Mouse (Mus musculus): ENCODE results near the gene Eef2k. TPM values are rescaled to one million over a fixed set of nuclear protein-coding genes. Genes with fewer than 3 reads are reported as not detected.

The Eef2k gene
- polyA plus RNA-seq, 1 experiment from 2014 or later = 10.0 TPM

GRCm38 (mm10) chr7:120867720-120868119 lies 25.1 kb downstream of the Eef2k start:
- no peak overlapping the region for H3K9ac ChIP-seq (ENCODE audit: low read length)
- no peak overlapping the region for H3K4me2 ChIP-seq (ENCODE audit: low read depth, low read length, severe bottlenecking)
- H3K9me3 ChIP-seq (ENCODE audit: control insufficient read depth, low read length) = no peaks in the 10 kb centered on the region
- H3K27me3 ChIP-seq (ENCODE audit: control insufficient read depth, insufficient read depth, low read length) = no peaks in the 10 kb centered on the region
- WGBS = 72% methylated on average over 1 of the region's 1 CpGs
- no peak overlapping the region for H3K4me3 ChIP-seq (ENCODE audit: low read depth, low read length)
- DNase-seq (ENCODE audit: low spot score) = no peak
- no peak for ATAC-seq (replicated peaks; ENCODE audit: low FRiP score)
- peaks cover 9% of the 10 kb centered on the region; the same call in 1 of the 2 replicates for H3K4me1 ChIP-seq (replicated peaks; ENCODE audit: control insufficient read depth, insufficient read depth, low read length)
- H3K36me3 ChIP-seq (ENCODE audit: control insufficient read depth, insufficient read depth, low read length) = no peaks in the 10 kb centered on the region
- no peak overlapping the region for H3K27ac ChIP-seq (ENCODE audit: low read depth, low read length)

DNA sequence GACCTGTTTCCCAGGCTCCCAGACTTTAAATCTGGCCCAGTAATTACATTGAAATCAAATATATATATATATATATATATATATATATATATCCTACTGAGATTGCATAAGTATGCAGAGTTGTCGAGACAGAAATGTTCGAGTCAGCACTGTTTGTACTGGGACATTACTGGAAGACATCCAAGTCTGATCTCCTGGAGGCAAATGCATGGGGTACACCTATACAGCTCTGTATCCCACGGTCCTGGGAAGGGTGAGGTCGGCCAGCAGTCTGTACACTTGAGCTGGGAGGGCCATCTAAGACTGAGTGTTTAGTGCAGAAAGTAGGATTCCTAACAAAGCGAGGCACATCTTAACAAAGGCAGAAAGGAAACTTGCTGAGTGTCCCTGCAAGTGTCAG lies 27.3 kb downstream of the Eef2k start:
- no peaks in the 10 kb centered on the region for H3K9me3 ChIP-seq (ENCODE audit: control insufficient read depth, low read length)
- peaks cover 4% of the 10 kb centered on the region; the same call in 1 of the 2 replicates for H3K4me1 ChIP-seq (replicated peaks; ENCODE audit: control insufficient read depth, insufficient read depth, low read length)
- H3K36me3 ChIP-seq (ENCODE audit: control insufficient read depth, insufficient read depth, low read length) = no peaks in the 10 kb centered on the region
- DNase-seq (ENCODE audit: low spot score) (no peak), ATAC-seq (replicated peaks; ENCODE audit: low FRiP score) (no peak)
- H3K4me2 ChIP-seq (ENCODE audit: low read depth, low read length, severe bottlenecking) = no peak overlapping the region
- no peak overlapping the region for H3K4me3 ChIP-seq (ENCODE audit: low read depth, low read length)
- H3K9ac ChIP-seq (ENCODE audit: low read length) = no peak overlapping the region
- no peak overlapping the region for H3K27ac ChIP-seq (ENCODE audit: low read depth, low read length)
- WGBS = 80% methylated on average over 5 of the region's 5 CpGs
- no peaks in the 10 kb centered on the region for H3K27me3 ChIP-seq (ENCODE audit: control insufficient read depth, insufficient read depth, low read length)

DNA sequence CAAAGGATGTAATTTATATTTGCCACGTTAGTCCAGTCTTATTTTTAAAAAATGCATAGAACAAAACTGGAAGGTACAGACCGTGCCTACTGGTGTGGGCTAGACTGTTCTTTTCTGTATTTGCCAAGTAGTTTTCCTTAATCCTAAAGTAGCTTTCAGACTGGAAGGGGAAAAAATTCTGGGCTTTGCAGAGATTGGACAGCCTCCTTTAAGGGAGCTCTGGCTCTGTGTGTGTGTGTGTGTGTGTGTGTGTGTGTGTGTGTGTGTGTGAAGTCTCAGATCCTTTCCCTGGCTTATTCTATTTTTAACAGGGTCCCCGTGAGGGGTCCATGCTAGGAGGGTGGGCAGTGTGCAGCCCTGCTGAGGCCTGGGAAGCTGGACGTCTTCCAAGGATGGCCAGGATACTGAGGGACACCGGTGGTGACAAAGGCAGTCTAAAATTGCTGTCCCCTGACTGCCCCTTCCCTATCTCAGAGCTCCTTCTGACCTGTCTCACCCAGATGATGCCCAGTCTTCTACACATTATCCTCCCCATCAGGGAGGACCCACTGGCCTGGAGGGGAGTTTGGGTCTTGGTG lies 27.9 kb downstream of the Eef2k start:
- ATAC-seq (replicated peaks; ENCODE audit: low FRiP score) = no peak
- H3K4me2 ChIP-seq (ENCODE audit: low read depth, low read length, severe bottlenecking) = no peak overlapping the region
- no peaks in the 10 kb centered on the region for H3K36me3 ChIP-seq (ENCODE audit: control insufficient read depth, insufficient read depth, low read length)
- no peak overlapping the region for H3K9ac ChIP-seq (ENCODE audit: low read length)
- H3K27me3 ChIP-seq (ENCODE audit: control insufficient read depth, insufficient read depth, low read length) = no peaks in the 10 kb centered on the region
- H3K27ac ChIP-seq (ENCODE audit: low read depth, low read length) = no peak overlapping the region
- no peaks in the 10 kb centered on the region; the same call in 1 of the 2 replicates for H3K4me1 ChIP-seq (replicated peaks; ENCODE audit: control insufficient read depth, insufficient read depth, low read length)
- H3K4me3 ChIP-seq (ENCODE audit: low read depth, low read length) = no peak overlapping the region
- no peaks in the 10 kb centered on the region for H3K9me3 ChIP-seq (ENCODE audit: control insufficient read depth, low read length)
- 82% methylated on average over 5 of the region's 5 CpGs for WGBS
- DNase-seq (ENCODE audit: low spot score) = no peak

DNA sequence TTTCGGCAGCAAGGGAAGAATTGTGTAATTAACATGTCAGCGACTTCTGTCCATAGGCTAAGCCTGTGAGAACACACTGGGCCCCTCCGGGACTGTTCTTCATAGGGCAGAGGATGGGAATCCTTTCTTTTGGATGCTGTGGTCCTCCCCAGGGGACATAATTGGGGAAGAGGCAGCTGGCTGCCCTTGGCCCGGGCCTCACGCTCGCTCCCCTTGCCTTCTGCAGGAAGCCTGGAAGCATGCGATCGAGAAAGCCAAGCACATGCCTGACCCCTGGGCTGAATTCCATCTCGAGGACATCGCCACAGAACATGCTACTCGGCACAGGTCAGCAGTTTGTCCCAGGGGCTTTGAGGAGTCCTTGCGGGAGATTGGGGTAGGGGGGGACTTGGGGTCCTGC lies 30.5 kb downstream of the Eef2k start:
- no peaks in the 10 kb centered on the region for H3K36me3 ChIP-seq (ENCODE audit: control insufficient read depth, insufficient read depth, low read length)
- ATAC-seq (replicated peaks; ENCODE audit: low FRiP score) (no peak), DNase-seq (ENCODE audit: low spot score) (no peak)
- no peak overlapping the region for H3K27ac ChIP-seq (ENCODE audit: low read depth, low read length)
- H3K4me2 ChIP-seq (ENCODE audit: low read depth, low read length, severe bottlenecking) = no peak overlapping the region
- H3K27me3 ChIP-seq (ENCODE audit: control insufficient read depth, insufficient read depth, low read length) = no peaks in the 10 kb centered on the region
- H3K9ac ChIP-seq (ENCODE audit: low read length) = no peak overlapping the region
- 84% methylated on average over 12 of the region's 12 CpGs for WGBS
- H3K9me3 ChIP-seq (ENCODE audit: control insufficient read depth, low read length) = no peaks in the 10 kb centered on the region
- no peak overlapping the region for H3K4me3 ChIP-seq (ENCODE audit: low read depth, low read length)
- no peaks in the 10 kb centered on the region for H3K4me1 ChIP-seq (replicated peaks; ENCODE audit: control insufficient read depth, insufficient read depth, low read length)

GRCm38 (mm10) chr7:120874021-120874420 lies 31.4 kb downstream of the Eef2k start:
- no peaks in the 10 kb centered on the region for H3K9me3 ChIP-seq (ENCODE audit: control insufficient read depth, low read length)
- H3K27ac ChIP-seq (ENCODE audit: low read depth, low read length) = no peak overlapping the region
- H3K4me2 ChIP-seq (ENCODE audit: low read depth, low read length, severe bottlenecking) = no peak overlapping the region
- H3K36me3 ChIP-seq (ENCODE audit: control insufficient read depth, insufficient read depth, low read length) = no peaks in the 10 kb centered on the region
- DNase-seq (ENCODE audit: low spot score) = no peak
- H3K27me3 ChIP-seq (ENCODE audit: control insufficient read depth, insufficient read depth, low read length) = no peaks in the 10 kb centered on the region
- no peaks in the 10 kb centered on the region for H3K4me1 ChIP-seq (replicated peaks; ENCODE audit: control insufficient read depth, insufficient read depth, low read length)
- no peak for ATAC-seq (replicated peaks; ENCODE audit: low FRiP score)
- no peak overlapping the region for H3K4me3 ChIP-seq (ENCODE audit: low read depth, low read length)
- WGBS = 93% methylated on average over 3 of the region's 3 CpGs
- H3K9ac ChIP-seq (ENCODE audit: low read length) = no peak overlapping the region

- Histone ChIP-seq H3K9ac (ENCODE audit: low read length) (no peak overlapping the region), H3K4me2 (ENCODE audit: low read depth, low read length, severe bottlenecking) (no peak overlapping the region), H3K4me1 (replicated peaks; ENCODE audit: control insufficient read depth, insufficient read depth, low read length) (no peaks in the 10 kb centered on the region), H3K4me3 (ENCODE audit: low read depth, low read length) (no peak overlapping the region), H3K27me3 (ENCODE audit: control insufficient read depth, insufficient read depth, low read length) (no peaks in the 10 kb centered on the region), H3K36me3 (ENCODE audit: control insufficient read depth, insufficient read depth, low read length) (no peaks in the 10 kb centered on the region), H3K27ac (ENCODE audit: low read depth, low read length) (no peak overlapping the region), H3K9me3 (ENCODE audit: control insufficient read depth, low read length) (no peaks in the 10 kb centered on the region)
- DNase-seq (ENCODE audit: low spot score) (no peak), ATAC-seq (replicated peaks; ENCODE audit: low FRiP score) (no peak)
- 78% methylated on average over 7 of the region's 7 CpGs for WGBS
Measured at GRCm38 (mm10) chr7:120874764-120875539, 32.3 kb downstream of the Eef2k start.

DNA sequence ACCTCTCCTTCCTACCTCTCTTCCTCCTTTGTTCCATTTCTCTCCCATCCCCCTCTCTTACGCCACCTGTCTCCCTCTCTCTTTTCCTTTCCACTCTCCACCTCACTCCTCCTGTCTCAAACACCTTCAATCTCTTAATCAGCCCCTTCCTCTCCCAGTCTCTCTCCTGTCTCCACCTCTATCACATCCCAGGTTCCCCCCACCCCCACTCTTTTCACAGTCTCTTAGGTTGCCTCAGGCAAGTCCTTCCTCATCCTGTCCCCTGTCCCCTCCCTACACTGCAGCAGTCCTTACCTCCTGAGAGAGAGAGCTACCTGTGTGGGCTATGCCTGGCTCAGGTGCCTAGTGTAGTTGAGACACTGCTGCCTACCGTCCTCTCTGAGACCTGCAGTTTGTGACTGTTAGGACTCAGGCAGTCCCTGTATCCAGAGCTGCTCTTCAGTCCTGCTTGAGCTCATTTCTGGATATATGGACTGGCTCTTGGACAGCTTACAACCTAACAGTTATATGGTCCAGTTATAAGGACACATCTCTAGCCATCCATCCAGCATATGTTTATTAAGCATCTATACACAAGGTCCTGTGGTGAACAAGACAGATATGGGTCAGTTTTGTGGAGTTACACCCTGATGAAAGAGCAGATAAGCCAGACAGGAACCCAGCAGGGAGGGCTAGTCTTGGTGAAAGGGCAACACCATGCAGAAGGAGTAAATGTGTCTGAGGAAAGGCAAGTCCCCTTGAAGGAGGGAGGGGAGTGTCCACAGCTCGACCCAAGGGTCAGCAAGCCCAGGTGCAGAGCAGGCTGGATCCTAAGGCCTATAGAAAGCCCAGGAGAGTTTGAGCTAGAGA lies 33.1 kb downstream of the Eef2k start:
- DNase-seq (ENCODE audit: low spot score) = no peak
- Histone ChIP-seq H3K36me3 (ENCODE audit: control insufficient read depth, insufficient read depth, low read length) (no peaks in the 10 kb centered on the region), H3K27me3 (ENCODE audit: control insufficient read depth, insufficient read depth, low read length) (no peaks in the 10 kb centered on the region), H3K9ac (ENCODE audit: low read length) (no peak overlapping the region), H3K9me3 (ENCODE audit: control insufficient read depth, low read length) (no peaks in the 10 kb centered on the region), H3K27ac (ENCODE audit: low read depth, low read length) (no peak overlapping the region), H3K4me3 (ENCODE audit: low read depth, low read length) (no peak overlapping the region), H3K4me1 (replicated peaks; ENCODE audit: control insufficient read depth, insufficient read depth, low read length) (no peaks in the 10 kb centered on the region), H3K4me2 (ENCODE audit: low read depth, low read length, severe bottlenecking) (no peak overlapping the region)
- no peak for ATAC-seq (replicated peaks; ENCODE audit: low FRiP score)
- WGBS = 60% methylated on average over 3 of the region's 3 CpGs

DNA sequence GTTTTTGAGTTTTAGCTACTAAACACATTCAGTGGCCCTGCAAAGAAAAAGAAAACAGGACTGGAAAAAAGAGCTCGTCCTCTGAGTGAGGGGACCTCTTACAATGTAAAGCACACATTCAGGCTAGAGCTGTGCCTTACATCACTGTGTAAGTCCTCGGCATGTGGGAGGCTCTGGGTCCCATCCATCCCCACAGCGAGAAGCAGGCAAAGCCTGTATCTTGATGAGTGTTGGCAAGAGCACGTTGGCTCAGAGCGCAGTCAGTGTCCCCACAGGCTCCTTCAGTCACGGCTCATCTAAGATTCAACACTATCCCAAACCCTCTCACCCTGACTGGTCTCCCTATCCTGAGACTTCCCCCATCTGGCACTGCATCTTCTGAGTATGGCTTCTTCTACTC lies 35.6 kb downstream of the Eef2k start:
- Histone ChIP-seq H3K4me2 (ENCODE audit: low read depth, low read length, severe bottlenecking) (no peak overlapping the region), H3K36me3 (ENCODE audit: control insufficient read depth, insufficient read depth, low read length) (no peaks in the 10 kb centered on the region), H3K9ac (ENCODE audit: low read length) (no peak overlapping the region), H3K27ac (ENCODE audit: low read depth, low read length) (no peak overlapping the region), H3K27me3 (ENCODE audit: control insufficient read depth, insufficient read depth, low read length) (no peaks in the 10 kb centered on the region), H3K9me3 (ENCODE audit: control insufficient read depth, low read length) (no peaks in the 10 kb centered on the region), H3K4me1 (replicated peaks; ENCODE audit: control insufficient read depth, insufficient read depth, low read length) (no peaks in the 10 kb centered on the region), H3K4me3 (ENCODE audit: low read depth, low read length) (no peak overlapping the region)
- no peak for ATAC-seq (replicated peaks; ENCODE audit: low FRiP score)
- WGBS = 81% methylated on average over 6 of the region's 6 CpGs
- no peak for DNase-seq (ENCODE audit: low spot score)
